Mouse (Mus musculus): ENCODE data around the gene Hnrnpul1. TPM values are rescaled to one million over a fixed set of nuclear protein-coding genes. Genes with fewer than 3 reads are reported as not detected.

Gene Hnrnpul1
- total and polyA plus RNA-seq, 2 experiments from 2014 or later = 47.9 to 144 TPM

- DNase-seq = no peak
- Histone ChIP-seq H3K27me3 (ENCODE audit: insufficient read depth, low read length) (no peaks in the 10 kb centered on the region), H3K4me3 (ENCODE audit: low read depth, low read length) (no peak overlapping the region), H3K4me1 (ENCODE audit: insufficient read depth) (peaks cover 13% of the 10 kb centered on the region), H3K4me2 (ENCODE audit: low read depth) (no peak overlapping the region), H3K9me3 (ENCODE audit: low read length) (no peaks in the 10 kb centered on the region), H3K9ac (no peak overlapping the region), H3K36me3 (ENCODE audit: insufficient read depth) (no peaks in the 10 kb centered on the region), H3K27ac (ENCODE audit: low read depth, low read length) (no peak overlapping the region)
- 78% methylated on average over 4 of the region's 4 CpGs for WGBS
- no peak for ATAC-seq
- TF ChIP-seq CTCF (IDR thresholded peaks at IDR 0.05; ENCODE audit: low read depth) = no peak
Measured at GRCm38 (mm10) chr7:25785752-25786151, 31.2 kb upstream of the Hnrnpul1 start.

- no peak overlapping the region for H3K4me2 ChIP-seq (ENCODE audit: low read depth)
- H3K9ac ChIP-seq = no peak overlapping the region
- ATAC-seq (no peak), DNase-seq (no peak)
- H3K9me3 ChIP-seq (ENCODE audit: low read length) = no peaks in the 10 kb centered on the region
- no peaks in the 10 kb centered on the region for H3K36me3 ChIP-seq (ENCODE audit: insufficient read depth)
- TF ChIP-seq CTCF (IDR thresholded peaks at IDR 0.05; ENCODE audit: low read depth) = no peak
- H3K27ac ChIP-seq (ENCODE audit: low read depth, low read length) = no peak overlapping the region
- H3K4me3 ChIP-seq (ENCODE audit: low read depth, low read length) = no peak overlapping the region
- H3K27me3 ChIP-seq (ENCODE audit: insufficient read depth, low read length) = no peaks in the 10 kb centered on the region
- peaks cover 15% of the 10 kb centered on the region for H3K4me1 ChIP-seq (ENCODE audit: insufficient read depth)
- whole genome bisulfite sequencing = 25% methylated on average over 1 of the region's 1 CpGs
Measured at GRCm38 (mm10) chr7:25784808-25785207, 30.3 kb upstream of the Hnrnpul1 start.

- Histone ChIP-seq H3K4me2 (ENCODE audit: low read depth) (no peak overlapping the region), H3K4me3 (ENCODE audit: low read depth, low read length) (no peak overlapping the region), H3K4me1 (ENCODE audit: insufficient read depth) (peaks cover 15% of the 10 kb centered on the region), H3K36me3 (ENCODE audit: insufficient read depth) (no peaks in the 10 kb centered on the region), H3K27ac (ENCODE audit: low read depth, low read length) (no peak overlapping the region), H3K27me3 (ENCODE audit: insufficient read depth, low read length) (no peaks in the 10 kb centered on the region), H3K9ac (no peak overlapping the region), H3K9me3 (ENCODE audit: low read length) (no peaks in the 10 kb centered on the region)
- no peak for ATAC-seq
- no peak for TF ChIP-seq CTCF (IDR thresholded peaks at IDR 0.05; ENCODE audit: low read depth)
- DNase-seq = no peak
- 76% methylated on average over 8 of the region's 8 CpGs for WGBS
Measured at GRCm38 (mm10) chr7:25783746-25784145, 29.2 kb upstream of the Hnrnpul1 start.

DNA sequence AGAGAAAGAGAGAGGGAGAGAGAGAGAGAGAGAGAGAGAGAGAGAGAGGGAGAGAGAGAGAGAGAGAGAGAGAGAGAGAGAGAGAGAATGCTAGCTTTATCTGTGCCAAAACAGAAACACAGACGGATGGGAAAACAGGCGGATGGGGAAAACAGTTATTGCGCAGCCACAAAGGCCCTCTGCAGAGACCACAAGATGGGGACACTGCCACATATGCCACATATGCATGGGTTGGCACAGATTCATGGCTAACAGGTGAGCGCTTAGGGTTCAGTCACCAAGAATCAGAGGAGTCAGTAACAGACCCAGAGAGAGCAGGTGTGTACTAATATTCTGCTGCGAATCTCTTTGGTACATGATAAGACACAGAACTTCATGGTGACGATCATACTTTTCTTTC is 28.2 kb upstream of the Hnrnpul1 start:
- Histone ChIP-seq H3K4me2 (ENCODE audit: low read depth) (no peak overlapping the region), H3K27me3 (ENCODE audit: insufficient read depth, low read length) (no peaks in the 10 kb centered on the region), H3K36me3 (ENCODE audit: insufficient read depth) (no peaks in the 10 kb centered on the region), H3K9ac (no peak overlapping the region), H3K27ac (ENCODE audit: low read depth, low read length) (no peak overlapping the region), H3K4me3 (ENCODE audit: low read depth, low read length) (no peak overlapping the region), H3K9me3 (ENCODE audit: low read length) (no peaks in the 10 kb centered on the region), H3K4me1 (ENCODE audit: insufficient read depth) (peaks cover 11% of the 10 kb centered on the region)
- no peak for ATAC-seq
- TF ChIP-seq CTCF (IDR thresholded peaks at IDR 0.05; ENCODE audit: low read depth) = no peak
- WGBS = 57% methylated on average over 6 of the region's 6 CpGs
- DNase-seq = peak; percentile 40

- Histone ChIP-seq H3K9ac (peak overlapping the region; percentile 33; the same call in 1 of the 2 replicates), H3K27ac (ENCODE audit: low read depth, low read length) (0 out of 2 replicates have a peak overlapping the region, but pooled peaks have one; percentile 66), H3K27me3 (ENCODE audit: insufficient read depth, low read length) (no peaks in the 10 kb centered on the region), H3K4me2 (ENCODE audit: low read depth) (peak overlapping the region; percentile 68), H3K36me3 (ENCODE audit: insufficient read depth) (no peaks in the 10 kb centered on the region), H3K4me1 (ENCODE audit: insufficient read depth) (peaks cover 11% of the 10 kb centered on the region), H3K4me3 (ENCODE audit: low read depth, low read length) (peak overlapping the region; percentile 23; the same call in 1 of the 2 replicates), H3K9me3 (ENCODE audit: low read length) (no peaks in the 10 kb centered on the region)
- ATAC-seq = peak; percentile 33
- no peak for DNase-seq
- TF ChIP-seq CTCF (IDR thresholded peaks at IDR 0.05; ENCODE audit: low read depth) = no peak
- WGBS = 51% methylated on average over 11 of the region's 11 CpGs
Measured at GRCm38 (mm10) chr7:25781937-25782610, 27.5 kb upstream of the Hnrnpul1 start.

- Histone ChIP-seq H3K4me3 (ENCODE audit: low read depth, low read length) (peak overlapping the region; percentile 23; the same call in 1 of the 2 replicates), H3K9ac (peak overlapping the region; percentile 33; the same call in 1 of the 2 replicates), H3K4me2 (ENCODE audit: low read depth) (peak overlapping the region; percentile 68), H3K27me3 (ENCODE audit: insufficient read depth, low read length) (no peaks in the 10 kb centered on the region), H3K36me3 (ENCODE audit: insufficient read depth) (no peaks in the 10 kb centered on the region), H3K4me1 (ENCODE audit: insufficient read depth) (peaks cover 11% of the 10 kb centered on the region), H3K27ac (ENCODE audit: low read depth, low read length) (peak overlapping the region; percentile 66), H3K9me3 (ENCODE audit: low read length) (no peaks in the 10 kb centered on the region)
- TF ChIP-seq CTCF (IDR thresholded peaks at IDR 0.05; ENCODE audit: low read depth) = no peak
- DNase-seq = peak; percentile 84
- WGBS = 16% methylated on average over 32 of the region's 33 CpGs
- ATAC-seq = peak; percentile 91
Measured at GRCm38 (mm10) chr7:25781321-25781936, 26.9 kb upstream of the Hnrnpul1 start.

GRCm38 (mm10) chr7:25780753-25781152 is 26.2 kb upstream of the Hnrnpul1 start:
- ATAC-seq (0 out of 2 replicates have a peak, but pooled peaks have one; percentile 0), DNase-seq (no peak)
- Histone ChIP-seq H3K27me3 (ENCODE audit: insufficient read depth, low read length) (no peaks in the 10 kb centered on the region), H3K36me3 (ENCODE audit: insufficient read depth) (no peaks in the 10 kb centered on the region), H3K9ac (no peak overlapping the region), H3K4me2 (ENCODE audit: low read depth) (no peak overlapping the region; the same call in 1 of the 2 replicates), H3K9me3 (ENCODE audit: low read length) (no peaks in the 10 kb centered on the region), H3K4me1 (ENCODE audit: insufficient read depth) (peaks cover 11% of the 10 kb centered on the region), H3K4me3 (ENCODE audit: low read depth, low read length) (no peak overlapping the region), H3K27ac (ENCODE audit: low read depth, low read length) (peak overlapping the region; percentile 66; the same call in 1 of the 2 replicates)
- no peak for TF ChIP-seq CTCF (IDR thresholded peaks at IDR 0.05; ENCODE audit: low read depth)
- 36% methylated on average over 4 of the region's 4 CpGs for WGBS

All from forebrain, postnatal 0 days (tissue).